Mouse (Mus musculus) hindbrain, embryonic 14.5 days (tissue): ENCODE measurements around the gene Slc39a11. TPM values are rescaled to one million over a fixed set of nuclear protein-coding genes. Genes with fewer than 3 reads are reported as not detected.

Source experiments
- ATAC-seq: fragments of 200-750 bp; cut with Nextera tagmentation; 2 replicates; pipeline ENCODE4 v1.8.0; 2017; ENCODE audit warnings: moderate number of reproducible peaks, mild to moderate bottlenecking, moderate TSS enrichment, moderate library complexity; ENCODE audit not compliant: low FRiP score
- DNase-seq: peaks from one replicate; pipeline ENCODE4 v3.0.0-alpha.2; 2015; ENCODE audit warnings: low spot score
- H3K27ac ChIP-seq: fragments of 300-500 bp; sonication (generic); 2 replicates; pipeline ENCODE4 v1.5.1; 2014; ENCODE audit warnings: mild to moderate bottlenecking, moderate library complexity
- H3K27me3 ChIP-seq: fragments of 300-500 bp; sonication (generic); 2 replicates; pipeline ENCODE4 v1.6.1; 2014; ENCODE audit warnings: mild to moderate bottlenecking, low read length, mixed read lengths; ENCODE audit not compliant: control insufficient read depth, insufficient read depth
- H3K36me3 ChIP-seq: fragments of 300-500 bp; sonication (generic); replicated peaks from 2 replicates; pipeline ENCODE4 v1.6.1; 2014; ENCODE audit not compliant: control insufficient read depth, insufficient read depth
- H3K4me1 ChIP-seq: fragments of 300-500 bp; sonication (generic); replicated peaks from 2 replicates; pipeline ENCODE4 v1.6.1; 2014; ENCODE audit warnings: antibody characterized with exemption, low read length, mixed read lengths; ENCODE audit not compliant: control insufficient read depth, insufficient read depth
- H3K4me2 ChIP-seq: fragments of 300-500 bp; sonication (generic); replicated peaks from 2 replicates; pipeline ENCODE4 v1.6.1; 2014; ENCODE audit warnings: mild to moderate bottlenecking, moderate library complexity
- H3K4me3 ChIP-seq: fragments of 300-500 bp; sonication (generic); replicated peaks from 2 replicates; pipeline ENCODE4 v1.5.1; 2014; ENCODE audit warnings: mild to moderate bottlenecking, low read length
- H3K9ac ChIP-seq: fragments of 300-500 bp; sonication (generic); 2 replicates; pipeline ENCODE4 v1.6.1; 2014
- H3K9me3 ChIP-seq: fragments of 300-500 bp; sonication (generic); 2 replicates; pipeline ENCODE4 v1.6.1; 2016; ENCODE audit warnings: low read length; ENCODE audit not compliant: control insufficient read depth
- WGBS: fragments of 180-500 bp; shearing (Covaris S2); extraction: QIAGEN DNeasy Blood & Tissue Kit; methylation state at CpG from one replicate; pipeline ENCODE4 v1.1.7; 2014; 5-methylcytosine and 5-hydroxymethylcytosine counted together
- polyA plus RNA-seq: library from polyadenylated mRNA; unstranded; fragments of >200 nt; fragmentation: Nextera tagmentation; extraction: Ambion mirVana; gene quantifications from 2 replicates; pipeline ENCODE4 v1.2.1, GENCODE M21; 2014

Slc39a11 gene
- polyA plus RNA-seq, 1 experiment from 2014 or later, result 25.5 TPM

- Histone ChIP-seq H3K4me2 (no peak overlapping the region), H3K27ac (no peak overlapping the region), H3K4me1 (peaks cover 11% of the 10 kb centered on the region), H3K36me3 (no peaks in the 10 kb centered on the region), H3K27me3 (no peaks in the 10 kb centered on the region), H3K9ac (no peak overlapping the region), H3K4me3 (no peak overlapping the region), H3K9me3 (no peaks in the 10 kb centered on the region)
- ATAC-seq, result no peak
- 87% methylated on average over 8 of the region's 8 CpGs for WGBS
- no peak for DNase-seq
Measured at GRCm38 (mm10) chr11:113537199-113537586, 112.7 kb downstream of the Slc39a11 start.

GRCm38 (mm10) chr11:113536308-113537198 is 113.3 kb downstream of the Slc39a11 start:
- ATAC-seq (no peak), DNase-seq (no peak)
- Histone ChIP-seq H3K27ac (no peak overlapping the region), H3K9ac (no peak overlapping the region), H3K4me2 (no peak overlapping the region), H3K36me3 (no peaks in the 10 kb centered on the region), H3K4me1 (peaks cover 11% of the 10 kb centered on the region), H3K4me3 (no peak overlapping the region), H3K27me3 (no peaks in the 10 kb centered on the region), H3K9me3 (no peaks in the 10 kb centered on the region)
- WGBS, result 90% methylated on average over 16 of the region's 16 CpGs

GRCm38 (mm10) chr11:113534341-113534740 is 115.5 kb downstream of the Slc39a11 start:
- no peaks in the 10 kb centered on the region for H3K27me3 ChIP-seq
- no peaks in the 10 kb centered on the region for H3K9me3 ChIP-seq
- H3K4me2 ChIP-seq, result no peak overlapping the region
- H3K9ac ChIP-seq, result no peak overlapping the region
- H3K27ac ChIP-seq, result no peak overlapping the region
- DNase-seq, result no peak
- H3K4me3 ChIP-seq, result no peak overlapping the region
- WGBS, result 74% methylated on average over 11 of the region's 11 CpGs
- ATAC-seq, result no peak
- H3K36me3 ChIP-seq, result no peaks in the 10 kb centered on the region
- peaks cover 11% of the 10 kb centered on the region for H3K4me1 ChIP-seq

GRCm38 (mm10) chr11:113533931-113534330 is 115.9 kb downstream of the Slc39a11 start:
- Histone ChIP-seq H3K27me3 (no peaks in the 10 kb centered on the region), H3K9me3 (no peaks in the 10 kb centered on the region), H3K9ac (no peak overlapping the region), H3K4me1 (peaks cover 11% of the 10 kb centered on the region), H3K27ac (no peak overlapping the region), H3K4me2 (no peak overlapping the region), H3K36me3 (no peaks in the 10 kb centered on the region), H3K4me3 (no peak overlapping the region)
- 39% methylated on average over 7 of the region's 7 CpGs for WGBS
- ATAC-seq, result peak; percentile 46; the same call in 1 of the 2 replicates
- DNase-seq, result no peak

- H3K27me3 ChIP-seq, result no peaks in the 10 kb centered on the region
- no peaks in the 10 kb centered on the region; the same call in 1 of the 2 replicates for H3K4me1 ChIP-seq
- DNase-seq (no peak), ATAC-seq (no peak)
- H3K4me3 ChIP-seq, result no peak overlapping the region
- H3K36me3 ChIP-seq, result no peaks in the 10 kb centered on the region
- H3K9me3 ChIP-seq, result no peaks in the 10 kb centered on the region
- no peak overlapping the region for H3K9ac ChIP-seq
- no peak overlapping the region for H3K27ac ChIP-seq
- 96% methylated on average over 3 of the region's 3 CpGs for WGBS
- H3K4me2 ChIP-seq, result no peak overlapping the region
Measured at GRCm38 (mm10) chr11:113528391-113528790, 121.5 kb downstream of the Slc39a11 start.

- WGBS, result 53% methylated on average over 18 of the region's 18 CpGs
- no peak for DNase-seq
Measured at GRCm38 (mm10) chr11:113525731-113526130, 124.1 kb downstream of the Slc39a11 start.

GRCm38 (mm10) chr11:113522726-113523125 is 127.2 kb downstream of the Slc39a11 start:
- DNase-seq, result no peak
- ATAC-seq, result no peak
- H3K27ac ChIP-seq, result no peak overlapping the region
- H3K9me3 ChIP-seq, result no peaks in the 10 kb centered on the region
- H3K4me2 ChIP-seq, result no peak overlapping the region
- H3K4me1 ChIP-seq, result peaks cover 21% of the 10 kb centered on the region
- H3K27me3 ChIP-seq, result no peaks in the 10 kb centered on the region
- no peaks in the 10 kb centered on the region for H3K36me3 ChIP-seq
- H3K4me3 ChIP-seq, result no peak overlapping the region
- 68% methylated on average over 4 of the region's 4 CpGs for WGBS
- H3K9ac ChIP-seq, result no peak overlapping the region

More at GRCm38 (mm10) chr11:113525731-113526130, 124.1 kb downstream of the Slc39a11 start:
- Histone ChIP-seq H3K9me3 (no peaks in the 10 kb centered on the region), H3K4me2 (no peak overlapping the region), H3K4me1 (peaks cover 13% of the 10 kb centered on the region), H3K27me3 (no peaks in the 10 kb centered on the region), H3K36me3 (no peaks in the 10 kb centered on the region), H3K4me3 (no peak overlapping the region), H3K9ac (no peak overlapping the region), H3K27ac (no peak overlapping the region)
- no peak for ATAC-seq

- H3K27me3 ChIP-seq, result no peaks in the 10 kb centered on the region
- no peaks in the 10 kb centered on the region for H3K36me3 ChIP-seq
- H3K4me1 ChIP-seq, result peaks cover 21% of the 10 kb centered on the region
- H3K27ac ChIP-seq, result peak overlapping the region; percentile 64
- H3K9ac ChIP-seq, result no peak overlapping the region; the same call in 1 of the 2 replicates
- 47% methylated on average over 20 of the region's 20 CpGs for WGBS
- no peaks in the 10 kb centered on the region for H3K9me3 ChIP-seq
- H3K4me3 ChIP-seq, result no peak overlapping the region
- ATAC-seq (no peak), DNase-seq (no peak)
- no peak overlapping the region for H3K4me2 ChIP-seq
Measured at GRCm38 (mm10) chr11:113521469-113522190, 128.2 kb downstream of the Slc39a11 start.

GRCm38 (mm10) chr11:113520851-113521461 is 128.9 kb downstream of the Slc39a11 start:
- Histone ChIP-seq H3K4me1 (peaks cover 21% of the 10 kb centered on the region), H3K27me3 (no peaks in the 10 kb centered on the region), H3K9ac (peak overlapping the region; percentile 0; the same call in 1 of the 2 replicates), H3K36me3 (no peaks in the 10 kb centered on the region), H3K4me3 (no peak overlapping the region), H3K9me3 (no peaks in the 10 kb centered on the region), H3K4me2 (no peak overlapping the region), H3K27ac (peak overlapping the region; percentile 64)
- ATAC-seq, result no peak
- no peak for DNase-seq
- 20% methylated on average over 17 of the region's 17 CpGs for WGBS
